Mouse (Mus musculus): ENCODE measurements at regions not wholly inside any gene's neighbourhood (a gene's known extent, or its start where the extent isn't known, plus 50 kb on each side); places are given as distances from the start of the nearest gene placed in this dataset.
A peak's percentile ranks its signal among the peaks of the same experiment; 100 is the strongest.

GRCm38 (mm10) chr5:111985997-111986396 lies 252.3 kb downstream of the Gm26897 start:
- no peak overlapping the region for H3K9ac ChIP-seq (replicated peaks; ENCODE audit: low read length)
- ATAC-seq (ENCODE audit: low FRiP score, low TSS enrichment) (no peak), DNase-seq (no peak)
- H3K4me1 ChIP-seq (ENCODE audit: control insufficient read depth, insufficient read depth, low read length): no peaks in the 10 kb centered on the region
- no peaks in the 10 kb centered on the region for H3K9me3 ChIP-seq (ENCODE audit: control insufficient read depth, low read length)
- H3K27me3 ChIP-seq (ENCODE audit: control insufficient read depth, insufficient read depth, low read length): no peaks in the 10 kb centered on the region
- no peak overlapping the region for H3K27ac ChIP-seq (replicated peaks; ENCODE audit: low read depth, low read length)
- WGBS: 60% methylated on average over 8 of the region's 8 CpGs
- no peak overlapping the region for H3K4me3 ChIP-seq (replicated peaks; ENCODE audit: low read depth, low read length)
- H3K36me3 ChIP-seq (ENCODE audit: control insufficient read depth, insufficient read depth, low read length): no peaks in the 10 kb centered on the region
- H3K4me2 ChIP-seq (ENCODE audit: low read length): no peak overlapping the region

GRCm38 (mm10) chr5:111987036-111987435 lies 253.3 kb downstream of the Gm26897 start:
- no peak for ATAC-seq (ENCODE audit: low FRiP score, low TSS enrichment)
- Histone ChIP-seq H3K27me3 (ENCODE audit: control insufficient read depth, insufficient read depth, low read length) (no peaks in the 10 kb centered on the region), H3K9me3 (ENCODE audit: control insufficient read depth, low read length) (no peaks in the 10 kb centered on the region), H3K4me3 (replicated peaks; ENCODE audit: low read depth, low read length) (no peak overlapping the region), H3K36me3 (ENCODE audit: control insufficient read depth, insufficient read depth, low read length) (no peaks in the 10 kb centered on the region), H3K4me1 (ENCODE audit: control insufficient read depth, insufficient read depth, low read length) (no peaks in the 10 kb centered on the region), H3K4me2 (ENCODE audit: low read length) (no peak overlapping the region), H3K9ac (replicated peaks; ENCODE audit: low read length) (no peak overlapping the region), H3K27ac (replicated peaks; ENCODE audit: low read depth, low read length) (no peak overlapping the region)
- no peak for DNase-seq
- WGBS: 48% methylated on average over 6 of the region's 6 CpGs

- DNase-seq (no peak), ATAC-seq (ENCODE audit: low FRiP score, low TSS enrichment) (no peak)
- no peaks in the 10 kb centered on the region for H3K9me3 ChIP-seq (ENCODE audit: control insufficient read depth, low read length)
- H3K27ac ChIP-seq (replicated peaks; ENCODE audit: low read depth, low read length): no peak overlapping the region
- WGBS: 89% methylated on average over 10 of the region's 10 CpGs
- no peak overlapping the region for H3K4me3 ChIP-seq (replicated peaks; ENCODE audit: low read depth, low read length)
- no peak overlapping the region for H3K9ac ChIP-seq (replicated peaks; ENCODE audit: low read length)
- no peaks in the 10 kb centered on the region for H3K4me1 ChIP-seq (ENCODE audit: control insufficient read depth, insufficient read depth, low read length)
- no peaks in the 10 kb centered on the region for H3K36me3 ChIP-seq (ENCODE audit: control insufficient read depth, insufficient read depth, low read length)
- no peak overlapping the region for H3K4me2 ChIP-seq (ENCODE audit: low read length)
- no peaks in the 10 kb centered on the region for H3K27me3 ChIP-seq (ENCODE audit: control insufficient read depth, insufficient read depth, low read length)
These were observed 258.1 kb downstream of the Gm26897 start for GRCm38 (mm10) chr5:111991805-111992204.

GRCm38 (mm10) chr5:111993221-111993620 lies 259.1 kb downstream of the Cryba4 start:
- ATAC-seq (ENCODE audit: low FRiP score, low TSS enrichment) (no peak), DNase-seq (no peak)
- 46% methylated on average over 7 of the region's 7 CpGs for WGBS

GRCm38 (mm10) chr5:111993930-111994329 lies 258.4 kb downstream of the Cryba4 start:
- 78% methylated on average over 9 of the region's 9 CpGs for WGBS
- no peak overlapping the region for H3K9ac ChIP-seq (replicated peaks; ENCODE audit: low read length)
- no peaks in the 10 kb centered on the region for H3K27me3 ChIP-seq (ENCODE audit: control insufficient read depth, insufficient read depth, low read length)
- no peaks in the 10 kb centered on the region for H3K4me1 ChIP-seq (ENCODE audit: control insufficient read depth, insufficient read depth, low read length)
- DNase-seq: peak; percentile 67
- H3K4me2 ChIP-seq (ENCODE audit: low read length): no peak overlapping the region
- H3K36me3 ChIP-seq (ENCODE audit: control insufficient read depth, insufficient read depth, low read length): no peaks in the 10 kb centered on the region
- H3K4me3 ChIP-seq (replicated peaks; ENCODE audit: low read depth, low read length): no peak overlapping the region
- H3K9me3 ChIP-seq (ENCODE audit: control insufficient read depth, low read length): no peaks in the 10 kb centered on the region
- H3K27ac ChIP-seq (replicated peaks; ENCODE audit: low read depth, low read length): no peak overlapping the region
- no peak for ATAC-seq (ENCODE audit: low FRiP score, low TSS enrichment)

More at GRCm38 (mm10) chr5:111993221-111993620, 259.1 kb downstream of the Cryba4 start:
- Histone ChIP-seq H3K9me3 (ENCODE audit: control insufficient read depth, low read length) (no peaks in the 10 kb centered on the region), H3K36me3 (ENCODE audit: control insufficient read depth, insufficient read depth, low read length) (no peaks in the 10 kb centered on the region), H3K4me3 (replicated peaks; ENCODE audit: low read depth, low read length) (no peak overlapping the region), H3K9ac (replicated peaks; ENCODE audit: low read length) (no peak overlapping the region), H3K4me1 (ENCODE audit: control insufficient read depth, insufficient read depth, low read length) (no peaks in the 10 kb centered on the region), H3K27ac (replicated peaks; ENCODE audit: low read depth, low read length) (no peak overlapping the region), H3K4me2 (ENCODE audit: low read length) (no peak overlapping the region), H3K27me3 (ENCODE audit: control insufficient read depth, insufficient read depth, low read length) (no peaks in the 10 kb centered on the region)

- 74% methylated on average over 3 of the region's 3 CpGs for WGBS
- H3K4me2 ChIP-seq (ENCODE audit: low read length): no peak overlapping the region
- H3K9ac ChIP-seq (replicated peaks; ENCODE audit: low read length): no peak overlapping the region; the same call in 1 of the 2 replicates
- peaks cover 4% of the 10 kb centered on the region for H3K4me1 ChIP-seq (ENCODE audit: control insufficient read depth, insufficient read depth, low read length)
- H3K9me3 ChIP-seq (ENCODE audit: control insufficient read depth, low read length): no peaks in the 10 kb centered on the region
- DNase-seq: no peak
- ATAC-seq (ENCODE audit: low FRiP score, low TSS enrichment): no peak
- no peak overlapping the region for H3K4me3 ChIP-seq (replicated peaks; ENCODE audit: low read depth, low read length)
- H3K27me3 ChIP-seq (ENCODE audit: control insufficient read depth, insufficient read depth, low read length): no peaks in the 10 kb centered on the region
- no peak overlapping the region for H3K27ac ChIP-seq (replicated peaks; ENCODE audit: low read depth, low read length)
- no peaks in the 10 kb centered on the region for H3K36me3 ChIP-seq (ENCODE audit: control insufficient read depth, insufficient read depth, low read length)
These were observed 255.5 kb downstream of the Cryba4 start for GRCm38 (mm10) chr5:111996806-111997205.

GRCm38 (mm10) chr5:112001742-112002701 lies 250.3 kb downstream of the Cryba4 start:
- Histone ChIP-seq H3K9ac (replicated peaks; ENCODE audit: low read length) (peak overlapping the region; percentile 16; the same call in 1 of the 2 replicates), H3K36me3 (ENCODE audit: control insufficient read depth, insufficient read depth, low read length) (no peaks in the 10 kb centered on the region), H3K27me3 (ENCODE audit: control insufficient read depth, insufficient read depth, low read length) (no peaks in the 10 kb centered on the region), H3K27ac (replicated peaks; ENCODE audit: low read depth, low read length) (peak overlapping the region; percentile 86), H3K4me1 (ENCODE audit: control insufficient read depth, insufficient read depth, low read length) (peaks cover 15% of the 10 kb centered on the region), H3K4me3 (replicated peaks; ENCODE audit: low read depth, low read length) (no peak overlapping the region), H3K9me3 (ENCODE audit: control insufficient read depth, low read length) (no peaks in the 10 kb centered on the region), H3K4me2 (ENCODE audit: low read length) (peak overlapping the region; percentile 24)
- WGBS: 11% methylated on average over 32 of the region's 32 CpGs
- peak; percentile 72 for DNase-seq
- ATAC-seq (ENCODE audit: low FRiP score, low TSS enrichment): peak; percentile 70; the same call in 1 of the 2 replicates

- WGBS: 48% methylated on average over 12 of the region's 12 CpGs
- DNase-seq (peak; percentile 42), ATAC-seq (ENCODE audit: low FRiP score, low TSS enrichment) (no peak)
- Histone ChIP-seq H3K4me3 (replicated peaks; ENCODE audit: low read depth, low read length) (no peak overlapping the region), H3K4me2 (ENCODE audit: low read length) (no peak overlapping the region), H3K27me3 (ENCODE audit: control insufficient read depth, insufficient read depth, low read length) (no peaks in the 10 kb centered on the region), H3K9me3 (ENCODE audit: control insufficient read depth, low read length) (no peaks in the 10 kb centered on the region), H3K9ac (replicated peaks; ENCODE audit: low read length) (no peak overlapping the region), H3K27ac (replicated peaks; ENCODE audit: low read depth, low read length) (peak overlapping the region; percentile 86), H3K36me3 (ENCODE audit: control insufficient read depth, insufficient read depth, low read length) (no peaks in the 10 kb centered on the region), H3K4me1 (ENCODE audit: control insufficient read depth, insufficient read depth, low read length) (peaks cover 15% of the 10 kb centered on the region)
These were observed 249.3 kb downstream of the Cryba4 start for GRCm38 (mm10) chr5:112002856-112003660.
